21 mouse cellular contexts compared by ENCODE assay signal in the genomic region with DNA sequence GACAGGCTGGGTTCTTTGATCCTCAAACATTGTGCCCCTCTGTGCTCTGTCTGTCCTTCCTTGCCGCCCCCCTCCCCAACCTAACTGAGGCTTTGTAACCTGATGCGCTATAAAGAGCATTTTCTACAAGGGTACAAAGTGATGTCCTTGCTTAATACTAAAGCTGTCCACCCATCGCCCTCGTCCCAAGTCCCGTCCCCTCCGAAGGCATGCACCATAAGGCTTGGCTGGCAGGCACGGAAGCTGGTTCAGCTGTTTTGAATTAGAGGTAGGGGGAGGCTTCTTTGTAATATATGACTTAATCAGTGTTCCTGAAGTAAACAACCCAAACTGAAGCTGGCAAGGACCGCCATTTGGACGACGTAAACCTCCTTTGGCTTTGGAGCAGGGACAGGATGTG. TPM values are rescaled to one million over a fixed set of nuclear protein-coding genes. Genes with fewer than 3 reads are reported as not detected.
DNase-seq lines count a peak whose midpoint lies in the region; ATAC-seq lines count a peak whose summit lies in the region.
"Had no signal": no experiment of that assay in that cellular context is flagged by ENCODE, and none has a peak within 500 bp of the region (broad histone marks: within the 10 kb centered on the region; RNA-seq: fewer than 3 reads in every experiment).

No protein-coding gene starts in this region.

- DNase-seq in embryo, embryonic 11 days: peak; percentile 63
- DNase-seq in limb, embryonic 10.5 days (ENCODE audit: low spot score): peak; percentile 73
- DNase-seq in heart, adult 18-20 months: no peak
- no peak for DNase-seq in ovary, adult 18-20 months (ENCODE audit: low spot score)
- DNase-seq: adrenal gland, postnatal 10 days; cerebellum, adult 11 months; cerebellum, adult 8-10 months; cerebellum, postnatal 14 days; gastrocnemius, adult 2 months; gastrocnemius, postnatal 25 days; heart, postnatal 36 days had no signal

- H3K36me3 ChIP-seq in embryonic facial prominence, embryonic 13.5 days: no peaks in the 10 kb centered on the region
- H3K36me3 ChIP-seq in limb, embryonic 10.5 days: no peaks in the 10 kb centered on the region
- H3K36me3 ChIP-seq: forebrain, embryonic 15.5 days; G1E; heart, embryonic 13.5 days had no signal

- H3K9ac ChIP-seq in embryonic facial prominence, embryonic 13.5 days: 0 out of 2 replicates have a peak overlapping the region, but pooled peaks have one; percentile 21
- H3K9ac ChIP-seq: forebrain, embryonic 15.5 days; heart, embryonic 13.5 days had no signal

- no peaks in the 10 kb centered on the region for H3K9me3 ChIP-seq in embryonic facial prominence, embryonic 13.5 days
- no peaks in the 10 kb centered on the region for H3K9me3 ChIP-seq in limb, embryonic 10.5 days (replicated peaks)
- H3K9me3 ChIP-seq: forebrain, embryonic 15.5 days; G1E; heart, embryonic 13.5 days had no signal

- no peak overlapping the region for H3K4me2 ChIP-seq in embryonic facial prominence, embryonic 13.5 days
- H3K4me2 ChIP-seq: forebrain, embryonic 15.5 days; heart, embryonic 13.5 days had no signal

- peaks cover 22% of the 10 kb centered on the region for H3K4me1 ChIP-seq in embryonic facial prominence, embryonic 13.5 days
- peaks cover 42% of the 10 kb centered on the region for H3K4me1 ChIP-seq in limb, embryonic 10.5 days
- H3K4me1 ChIP-seq: forebrain, embryonic 15.5 days; heart, embryonic 13.5 days had no signal

- H3K4me3 ChIP-seq in embryonic facial prominence, embryonic 13.5 days: no peak overlapping the region
- peak overlapping the region; percentile 9; the same call in 1 of the 2 replicates for H3K4me3 ChIP-seq in limb, embryonic 10.5 days
- H3K4me3 ChIP-seq: forebrain, embryonic 15.5 days; gastrocnemius, adult 2 months; heart, embryonic 13.5 days had no signal

- H3K27me3 ChIP-seq in embryonic facial prominence, embryonic 13.5 days: no peaks in the 10 kb centered on the region
- no peaks in the 10 kb centered on the region for H3K27me3 ChIP-seq in limb, embryonic 10.5 days (ENCODE audit: low read depth, poor library complexity, severe bottlenecking)
- H3K27me3 ChIP-seq: forebrain, embryonic 15.5 days; heart, embryonic 13.5 days had no signal

- ATAC-seq in embryonic facial prominence, embryonic 13.5 days (ENCODE audit: insufficient number of reproducible peaks, insufficient read depth, low FRiP score, low TSS enrichment, low read depth): no peak
- ATAC-seq in monocyte, adult 5-6 weeks (replicated peaks; ENCODE audit: insufficient number of reproducible peaks, low FRiP score, low TSS enrichment, poor library complexity, severe bottlenecking): no peak
- ATAC-seq: CD4-positive, CD25-positive, alpha-beta regulatory T cell, adult 4 months; forebrain, embryonic 15.5 days; hindbrain, embryonic 16.5 days; inflammation-experienced regulatory T-cells, adult 6 months; intestine, postnatal 0 days had no signal

- WGBS in embryonic facial prominence, embryonic 13.5 days: 25% methylated on average over 10 of the region's 10 CpGs
- 17% methylated on average over 10 of the region's 10 CpGs for WGBS in limb, embryonic 10.5 days

- no peak overlapping the region for H3K27ac ChIP-seq in embryonic facial prominence, embryonic 13.5 days
- H3K27ac ChIP-seq in limb, embryonic 10.5 days: peak overlapping the region; percentile 54
- H3K27ac ChIP-seq: forebrain, embryonic 15.5 days; gastrocnemius, adult 2 months; heart, embryonic 13.5 days had no signal

RNA-seq across cellular contexts. Expression of a gene that starts 51.0 kb away (rescaled TPM):
- polyA plus RNA-seq in embryonic facial prominence, embryonic 13.5 days (2015; fragmentation: Nextera tagmentation; extraction: Ambion mirVana): 13.6 and 16.1 TPM in 2 replicates
- 9.1 and 15.7 TPM in 2 replicates for polyA plus RNA-seq in limb, embryonic 10.5 days (2016; fragmentation: Nextera tagmentation; extraction: Ambion mirVana)
- under 1 TPM; 0.32 to 0.41 TPM for total RNA-seq in heart, adult 18-20 months (2021)
- not detected in 3 replicates for total RNA-seq in monocyte, adult 5-6 weeks (2017)
- total RNA-seq: granulocyte monocyte progenitor cell, adult 5-6 weeks had no signal
- polyA plus RNA-seq: G1E had no signal

Comparison
In these comparisons a context has a peak if more than half of its experiments do, and no peak if none do; other contexts are left out.
1. DNase-seq: peak in embryo, embryonic 11 days (single experiment) and limb, embryonic 10.5 days (single experiment); none in heart, adult 18-20 months (0 of 2) and ovary, adult 18-20 months (single experiment).